Mouse (Mus musculus) limb, embryonic 15.5 days (tissue): ENCODE data around the gene Mrpl48. TPM values are rescaled to one million over a fixed set of nuclear protein-coding genes. Genes with fewer than 3 reads are reported as not detected.

ENCODE experiments used
- ATAC-seq: fragments of 200-750 bp; cut with Nextera tagmentation; 2 replicates; pipeline ENCODE4 v1.8.0; 2017; ENCODE audit warnings: low read depth, moderate TSS enrichment; ENCODE audit not compliant: insufficient number of reproducible peaks, low FRiP score, low TSS enrichment
- H3K27ac ChIP-seq: fragments of 300-500 bp; sonication (generic); 2 replicates; pipeline ENCODE4 v1.5.1; 2015; ENCODE audit warnings: moderate library complexity, mild to moderate bottlenecking, inconsistent platforms
- H3K27me3 ChIP-seq: fragments of 300-500 bp; sonication (generic); 2 replicates; pipeline ENCODE4 v1.6.1; 2015; ENCODE audit warnings: inconsistent platforms
- H3K36me3 ChIP-seq: fragments of 300-500 bp; sonication (generic); 2 replicates; pipeline ENCODE4 v1.6.1; 2015; ENCODE audit warnings: inconsistent platforms
- H3K4me1 ChIP-seq: fragments of 300-500 bp; sonication (generic); 2 replicates; pipeline ENCODE4 v1.6.1; 2015; ENCODE audit warnings: inconsistent platforms
- H3K4me2 ChIP-seq: fragments of 300-500 bp; sonication (generic); 2 replicates; pipeline ENCODE4 v1.6.1; 2015; ENCODE audit warnings: mild to moderate bottlenecking, inconsistent platforms
- H3K4me3 ChIP-seq: fragments of 300-500 bp; sonication (generic); 2 replicates; pipeline ENCODE4 v1.5.1; 2015; ENCODE audit warnings: mild to moderate bottlenecking, inconsistent platforms
- H3K9ac ChIP-seq: fragments of 300-500 bp; sonication (generic); 2 replicates; pipeline ENCODE4 v1.6.1; 2015; ENCODE audit warnings: inconsistent platforms
- H3K9me3 ChIP-seq: fragments of 300-500 bp; sonication (generic); 2 replicates; pipeline ENCODE4 v1.6.1; 2016; ENCODE audit warnings: inconsistent platforms
- WGBS: fragments of 180-500 bp; shearing (Covaris S2); methylation state at CpG from one replicate; pipeline ENCODE4 v1.1.7; 2015; 5-methylcytosine and 5-hydroxymethylcytosine counted together
- polyA plus RNA-seq: library from polyadenylated mRNA; unstranded; fragments of >200 nt; fragmentation: Nextera tagmentation; extraction: Ambion mirVana; gene quantifications from 2 replicates; pipeline ENCODE4 v1.2.1, GENCODE M21; 2015

Mrpl48 gene
- polyA plus RNA-seq, 1 experiment from 2014 or later, result 73.5 TPM

- peaks cover 3% of the 10 kb centered on the region for H3K4me1 ChIP-seq
- 50% methylated on average over 5 of the region's 5 CpGs for WGBS
- no peaks in the 10 kb centered on the region for H3K9me3 ChIP-seq
- H3K27me3 ChIP-seq, result no peaks in the 10 kb centered on the region
- no peak overlapping the region for H3K4me3 ChIP-seq
- H3K9ac ChIP-seq, result no peak overlapping the region
- no peak overlapping the region for H3K27ac ChIP-seq
- no peak for ATAC-seq
- peaks cover 41% of the 10 kb centered on the region for H3K36me3 ChIP-seq
- no peak overlapping the region for H3K4me2 ChIP-seq
Measured at GRCm38 (mm10) chr7:100550338-100551007, 57.6 kb downstream of the Mrpl48 start.

- no peak overlapping the region for H3K27ac ChIP-seq
- no peaks in the 10 kb centered on the region for H3K27me3 ChIP-seq
- no peak overlapping the region for H3K9ac ChIP-seq
- H3K9me3 ChIP-seq, result no peaks in the 10 kb centered on the region
- no peaks in the 10 kb centered on the region for H3K4me1 ChIP-seq
- H3K4me2 ChIP-seq, result no peak overlapping the region
- no peak overlapping the region for H3K4me3 ChIP-seq
- WGBS, result 93% methylated on average over 3 of the region's 3 CpGs
- no peak for ATAC-seq
- H3K36me3 ChIP-seq, result peaks cover 41% of the 10 kb centered on the region
Measured at GRCm38 (mm10) chr7:100549796-100550195, 58.3 kb downstream of the Mrpl48 start.

- ATAC-seq, result no peak
- Histone ChIP-seq H3K9ac (no peak overlapping the region), H3K4me1 (no peaks in the 10 kb centered on the region), H3K4me3 (no peak overlapping the region), H3K27me3 (no peaks in the 10 kb centered on the region), H3K27ac (no peak overlapping the region), H3K4me2 (no peak overlapping the region), H3K9me3 (no peaks in the 10 kb centered on the region), H3K36me3 (peaks cover 41% of the 10 kb centered on the region)
- WGBS, result 84% methylated on average over 4 of the region's 4 CpGs
Measured at GRCm38 (mm10) chr7:100547631-100548030, 60.5 kb downstream of the Mrpl48 start.

GRCm38 (mm10) chr7:100544437-100544836 lies 63.7 kb downstream of the Mrpl48 start:
- no peak for ATAC-seq
- no peaks in the 10 kb centered on the region for H3K4me1 ChIP-seq
- peaks cover 36% of the 10 kb centered on the region for H3K36me3 ChIP-seq
- H3K9me3 ChIP-seq, result no peaks in the 10 kb centered on the region
- 69% methylated on average over 1 of the region's 1 CpGs for WGBS
- no peak overlapping the region for H3K27ac ChIP-seq
- no peak overlapping the region for H3K4me3 ChIP-seq
- no peak overlapping the region for H3K9ac ChIP-seq
- no peaks in the 10 kb centered on the region for H3K27me3 ChIP-seq
- no peak overlapping the region for H3K4me2 ChIP-seq

- no peaks in the 10 kb centered on the region for H3K27me3 ChIP-seq
- no peak overlapping the region for H3K9ac ChIP-seq
- H3K27ac ChIP-seq, result no peak overlapping the region
- H3K4me3 ChIP-seq, result no peak overlapping the region
- no peak overlapping the region for H3K4me2 ChIP-seq
- ATAC-seq, result no peak
- H3K4me1 ChIP-seq, result 0 out of 2 replicates have a peak, but pooled peaks cover 8% of the 10 kb centered on the region
- H3K9me3 ChIP-seq, result no peaks in the 10 kb centered on the region
- 93% methylated on average over 9 of the region's 9 CpGs for WGBS
- H3K36me3 ChIP-seq, result peaks cover 21% of the 10 kb centered on the region
Measured at GRCm38 (mm10) chr7:100539516-100539915, 68.6 kb downstream of the Mrpl48 start.

GRCm38 (mm10) chr7:100537519-100537902 lies 70.6 kb downstream of the Mrpl48 start:
- Histone ChIP-seq H3K4me2 (peak overlapping the region; percentile 65), H3K9me3 (no peaks in the 10 kb centered on the region), H3K4me3 (peak overlapping the region; percentile 75), H3K27me3 (no peaks in the 10 kb centered on the region), H3K27ac (no peak overlapping the region), H3K4me1 (0 out of 2 replicates have a peak, but pooled peaks cover 8% of the 10 kb centered on the region), H3K36me3 (peaks cover 21% of the 10 kb centered on the region), H3K9ac (peak overlapping the region; percentile 69; the same call in 1 of the 2 replicates)
- no peak for ATAC-seq
- WGBS, result 24% methylated on average over 7 of the region's 7 CpGs

- Histone ChIP-seq H3K9ac (peak within 1 kb of the TSS; percentile 69), H3K27me3 (no peaks in the 10 kb centered on the region), H3K4me2 (peak within 1 kb of the TSS; percentile 65), H3K9me3 (no peaks in the 10 kb centered on the region), H3K4me1 (0 out of 2 replicates have a peak, but pooled peaks cover 8% of the 10 kb centered on the region), H3K27ac (peak within 1 kb of the TSS; percentile 88), H3K36me3 (peaks cover 21% of the 10 kb centered on the region), H3K4me3 (peak within 1 kb of the TSS; percentile 75)
- WGBS, result under 1% methylated on average over 33 of the region's 33 CpGs
- peak; percentile 99 for ATAC-seq
Measured at GRCm38 (mm10) chr7:100536804-100537518, 71.1 kb downstream of the Mrpl48 start, which contains the start of gene Coa4. Gene Coa4 (plus strand): TSS chr7:100537071.

- H3K9ac ChIP-seq, result no peak overlapping the region
- peak overlapping the region; percentile 75; the same call in 1 of the 2 replicates for H3K4me3 ChIP-seq
- H3K27ac ChIP-seq, result no peak overlapping the region
- no peaks in the 10 kb centered on the region for H3K9me3 ChIP-seq
- no peak for ATAC-seq
- WGBS, result 75% methylated on average over 2 of the region's 2 CpGs
- peaks cover 21% of the 10 kb centered on the region for H3K36me3 ChIP-seq
- no peaks in the 10 kb centered on the region for H3K27me3 ChIP-seq
- H3K4me1 ChIP-seq, result 0 out of 2 replicates have a peak, but pooled peaks cover 8% of the 10 kb centered on the region
- H3K4me2 ChIP-seq, result no peak overlapping the region
Measured at GRCm38 (mm10) chr7:100535831-100536230, 72.3 kb downstream of the Mrpl48 start.

GRCm38 (mm10) chr7:100534216-100534615 lies 73.9 kb downstream of the Mrpl48 start:
- Histone ChIP-seq H3K4me1 (0 out of 2 replicates have a peak, but pooled peaks cover 8% of the 10 kb centered on the region), H3K36me3 (peaks cover 6% of the 10 kb centered on the region), H3K4me3 (no peak overlapping the region), H3K27me3 (no peaks in the 10 kb centered on the region), H3K9me3 (no peaks in the 10 kb centered on the region), H3K4me2 (no peak overlapping the region), H3K27ac (no peak overlapping the region), H3K9ac (no peak overlapping the region)
- no peak for ATAC-seq
- 81% methylated on average over 3 of the region's 3 CpGs for WGBS

- no peak overlapping the region for H3K4me3 ChIP-seq
- H3K27ac ChIP-seq, result no peak overlapping the region
- ATAC-seq, result no peak
- H3K4me2 ChIP-seq, result no peak overlapping the region
- H3K9me3 ChIP-seq, result no peaks in the 10 kb centered on the region
- WGBS, result 70% methylated on average over 2 of the region's 2 CpGs
- H3K4me1 ChIP-seq, result 0 out of 2 replicates have a peak, but pooled peaks cover 8% of the 10 kb centered on the region
- H3K36me3 ChIP-seq, result no peaks in the 10 kb centered on the region
- H3K27me3 ChIP-seq, result no peaks in the 10 kb centered on the region
- H3K9ac ChIP-seq, result no peak overlapping the region
Measured at GRCm38 (mm10) chr7:100533503-100533902, 74.6 kb downstream of the Mrpl48 start.

GRCm38 (mm10) chr7:100530766-100531165 lies 77.3 kb downstream of the Mrpl48 start:
- no peak overlapping the region for H3K9ac ChIP-seq
- ATAC-seq, result no peak
- no peak overlapping the region for H3K27ac ChIP-seq
- no peaks in the 10 kb centered on the region for H3K9me3 ChIP-seq
- H3K4me3 ChIP-seq, result no peak overlapping the region
- H3K4me1 ChIP-seq, result no peaks in the 10 kb centered on the region
- H3K36me3 ChIP-seq, result no peaks in the 10 kb centered on the region
- no peaks in the 10 kb centered on the region for H3K27me3 ChIP-seq
- 92% methylated on average over 5 of the region's 5 CpGs for WGBS
- no peak overlapping the region for H3K4me2 ChIP-seq

- Histone ChIP-seq H3K4me1 (no peaks in the 10 kb centered on the region), H3K27me3 (no peaks in the 10 kb centered on the region)
Measured at GRCm38 (mm10) chr7:100524669-100525068, 83.4 kb downstream of the Mrpl48 start.

More at GRCm38 (mm10) chr7:100524669-100525068, 83.4 kb downstream of the Mrpl48 start:
- ATAC-seq, result no peak
- H3K4me3 ChIP-seq, result no peak overlapping the region
- WGBS, result 52% methylated on average over 8 of the region's 8 CpGs
- no peak overlapping the region for H3K4me2 ChIP-seq
- no peak overlapping the region for H3K9ac ChIP-seq
- H3K9me3 ChIP-seq, result no peaks in the 10 kb centered on the region
- H3K27ac ChIP-seq, result no peak overlapping the region
- H3K36me3 ChIP-seq, result no peaks in the 10 kb centered on the region
